Mouse (Mus musculus) lung, postnatal 25 days (tissue): ENCODE data around the gene Heatr3.
A peak's percentile ranks its signal among the peaks of the same experiment; 100 is the strongest.
"Not testable (repeated sequence)": the region's sequence is repeated elsewhere in the genome, so short reads cannot be mapped to it uniquely, and the experiment has no call there.

ENCODE experiments used
- DNase-seq: peaks from one replicate; pipeline ENCODE4 v3.0.0; 2022; ENCODE audit warnings: low spot score

Heatr3 gene

GRCm38 (mm10) chr8:88197328-88197727 lies 59.7 kb downstream of the Heatr3 start:
- no peak for DNase-seq

DNA sequence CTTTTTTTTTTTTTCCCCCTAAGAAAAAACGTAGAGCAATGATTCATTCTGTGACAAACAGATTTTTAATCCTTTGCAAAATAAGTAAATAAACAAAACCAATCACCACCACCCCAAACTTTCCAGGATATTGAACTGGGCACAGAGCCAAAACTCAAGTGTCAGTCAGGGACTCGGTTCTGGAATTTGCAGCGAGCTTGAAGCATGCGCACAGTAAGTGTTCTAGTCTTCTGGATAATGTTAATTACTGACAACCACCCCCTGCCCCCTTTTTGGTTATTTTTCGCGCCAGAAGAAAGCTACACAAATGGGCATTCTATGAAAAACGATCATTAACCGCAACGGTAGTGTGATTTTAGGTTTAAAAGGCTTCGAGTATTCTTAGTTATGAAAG lies 60.9 kb downstream of the Heatr3 start:
- DNase-seq: peak; percentile 24

GRCm38 (mm10) chr8:88198945-88199571 lies 61.4 kb downstream of the Heatr3 start, which contains the start of gene Tent4b:
Gene Tent4b (plus strand): TSS chr8:88199213.
- DNase-seq: peak; percentile 93

DNA sequence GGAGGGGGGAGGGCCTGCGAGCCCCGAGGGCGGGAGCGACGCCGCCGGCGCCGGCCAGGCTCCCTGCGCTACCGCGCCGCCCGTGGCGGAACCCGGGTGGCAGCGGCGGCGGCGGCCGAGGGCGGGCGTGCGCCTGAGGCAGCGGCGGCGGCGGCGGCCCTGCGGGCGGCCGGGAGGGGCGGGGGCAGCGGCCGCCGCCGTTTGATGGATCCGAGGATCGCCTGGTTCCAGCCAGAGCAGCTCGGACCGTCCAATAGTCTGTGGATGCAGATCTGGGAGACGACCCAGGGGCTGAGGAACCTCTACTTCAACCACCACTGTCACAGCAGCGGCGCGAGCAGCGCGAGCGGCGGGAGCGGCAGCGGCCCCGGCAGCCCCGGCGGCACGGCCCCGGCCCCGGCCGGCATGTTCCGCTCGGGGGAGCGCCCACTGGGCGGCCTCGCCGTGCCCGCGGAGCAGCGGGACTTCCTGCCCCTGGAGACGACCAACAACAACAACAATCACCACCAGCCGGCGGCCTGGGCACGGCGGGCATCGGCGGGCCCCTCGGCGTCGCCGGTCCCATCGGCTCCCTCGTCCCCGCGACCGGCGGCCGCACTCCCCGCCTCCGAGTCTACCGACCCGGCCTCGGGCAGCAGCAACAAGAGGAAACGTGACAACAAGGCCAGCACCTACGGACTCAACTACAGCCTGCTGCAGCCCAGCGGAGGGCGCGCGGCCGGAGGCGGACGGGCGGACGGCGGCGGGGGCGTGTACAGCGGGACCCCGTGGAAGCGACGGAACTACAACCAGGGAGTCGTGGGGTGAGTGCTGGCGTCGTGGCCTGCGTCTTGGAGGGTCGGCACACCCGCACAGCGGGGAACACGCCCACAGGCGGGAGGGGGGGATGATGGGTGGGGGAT lies 62.3 kb downstream of the Heatr3 start:
- peak; percentile 31 for DNase-seq

DNA sequence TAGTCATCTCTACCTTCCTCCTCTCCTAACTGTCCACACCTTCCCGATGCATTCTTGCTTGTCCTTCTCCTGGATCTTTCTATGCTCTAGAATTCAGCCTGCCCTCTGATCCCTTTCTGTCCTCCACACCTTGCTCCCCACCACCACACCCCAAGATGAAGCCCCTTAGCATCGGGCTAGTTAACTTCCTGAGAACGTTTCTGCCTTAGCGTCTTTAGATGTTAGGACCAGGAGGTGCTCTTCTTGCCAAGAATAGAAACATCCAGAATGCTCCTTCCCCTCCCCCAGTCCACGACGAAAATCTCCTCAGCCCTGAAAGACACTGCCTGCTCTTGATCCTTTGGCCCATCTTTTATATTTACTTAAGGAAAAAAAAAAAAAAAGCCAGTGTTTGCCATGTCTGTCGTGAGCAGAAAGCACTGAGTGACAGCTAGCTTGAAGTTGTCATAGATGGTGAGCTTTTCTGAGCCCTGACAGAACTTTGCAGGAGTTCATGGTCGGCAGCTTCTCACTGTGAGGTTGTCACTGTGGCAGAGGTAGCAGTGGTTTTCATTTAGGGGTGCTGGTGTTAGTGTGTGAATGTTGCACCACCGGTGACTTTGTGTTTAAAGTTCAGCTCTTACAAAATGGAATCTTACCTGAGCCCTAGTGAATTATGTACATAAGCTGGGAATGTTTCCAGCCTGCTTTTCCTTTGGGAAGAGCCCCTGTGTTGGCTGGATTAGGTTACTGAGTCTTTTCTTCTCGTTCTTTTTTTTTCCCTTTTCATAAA lies 63.3 kb downstream of the Heatr3 start:
- no peak for DNase-seq

DNA sequence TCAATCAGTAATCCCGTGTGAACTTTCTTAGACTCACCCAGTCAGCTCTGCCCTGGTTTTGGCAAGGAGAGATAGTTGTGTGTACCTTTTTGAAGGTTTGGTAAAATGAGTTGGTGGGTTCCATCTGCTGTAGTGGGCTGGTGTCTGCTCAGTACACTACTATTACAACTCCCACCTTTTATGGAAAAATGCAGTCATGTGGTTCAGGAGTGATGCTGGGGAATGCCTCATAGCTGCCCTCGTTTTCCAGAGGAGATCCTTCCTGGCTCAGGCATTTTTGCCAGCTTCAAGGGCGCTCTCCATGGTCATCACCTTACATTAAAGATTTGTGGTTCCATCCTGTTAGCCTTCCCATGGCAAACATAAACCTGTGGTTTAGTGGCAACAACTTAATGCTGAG lies 64.0 kb downstream of the Heatr3 start:
- no peak for DNase-seq

DNA sequence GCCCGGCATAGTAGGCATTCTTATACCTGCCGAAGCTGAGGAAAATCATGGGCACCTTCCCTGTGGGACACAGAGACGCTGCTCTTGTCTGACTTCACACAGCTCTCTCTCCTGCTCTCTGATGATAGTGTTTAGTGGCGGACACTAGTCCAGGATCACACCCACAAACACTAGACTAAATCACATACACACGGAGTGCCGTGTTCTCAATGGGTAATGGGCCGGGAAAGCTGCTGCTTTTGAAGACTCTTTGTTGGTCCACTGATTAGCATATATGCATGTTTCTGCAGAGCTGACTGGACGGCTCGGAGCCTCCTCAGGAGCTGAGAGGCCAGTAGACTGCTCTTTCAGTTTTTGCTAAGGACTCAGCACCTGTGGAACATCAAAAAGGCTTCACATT lies 68.4 kb downstream of the Heatr3 start:
- no peak for DNase-seq

DNA sequence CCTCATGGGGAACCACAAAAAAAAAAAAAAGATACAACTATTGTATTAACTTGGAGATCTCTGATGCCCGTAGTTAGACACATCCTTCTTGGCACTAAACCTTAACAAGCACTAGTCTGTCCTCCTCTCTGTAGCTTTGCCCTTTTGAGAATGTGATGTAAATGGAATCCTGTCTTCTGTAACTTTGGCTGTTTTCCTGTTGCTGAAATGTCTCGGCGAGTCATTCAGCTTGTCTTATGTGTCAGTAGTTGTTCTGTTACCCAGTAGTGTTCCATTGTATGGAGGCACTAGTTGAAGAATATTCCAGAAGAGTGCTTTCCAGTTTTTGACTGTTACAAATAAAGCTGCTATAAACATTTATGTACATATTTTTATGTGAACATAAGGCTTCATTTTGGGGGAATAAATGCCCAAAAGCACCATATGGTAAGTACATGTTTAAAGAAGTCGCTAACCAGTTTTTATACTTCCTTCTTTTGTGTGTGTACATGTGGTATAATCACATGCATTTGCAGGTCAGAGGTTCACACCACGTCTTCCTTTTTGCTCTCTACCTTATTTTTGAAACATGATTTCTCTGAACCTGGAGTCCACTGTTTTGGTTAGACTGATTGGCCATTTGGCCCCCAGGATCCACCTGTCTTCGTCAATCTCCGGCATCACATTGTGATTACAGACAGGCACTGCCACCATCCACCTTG lies 69.6 kb downstream of the Heatr3 start:
- DNase-seq: no peak

- DNase-seq: not testable (repeated sequence)
Measured at GRCm38 (mm10) chr8:88209930-88210827, 72.5 kb downstream of the Heatr3 start.

DNA sequence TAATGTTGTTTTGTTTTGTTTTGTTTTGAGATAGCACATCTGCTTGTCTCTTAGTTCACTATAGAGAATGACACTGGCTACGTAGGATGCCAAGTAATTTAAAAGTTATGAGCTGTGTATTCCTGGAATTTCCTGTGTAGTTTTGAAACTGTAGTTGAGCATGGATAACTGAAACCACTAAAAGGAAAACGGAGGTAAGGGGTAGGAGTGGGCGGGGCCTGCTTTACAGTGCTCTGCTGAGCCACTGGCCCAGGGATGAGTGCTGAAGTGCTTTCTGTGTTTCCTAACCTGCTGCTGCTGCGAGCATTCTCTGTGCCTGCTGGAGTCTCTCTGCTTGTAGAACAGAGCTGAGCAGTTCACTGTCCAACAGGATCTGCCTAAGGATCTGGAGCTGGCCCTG lies 83.7 kb downstream of the Heatr3 start:
- DNase-seq: no peak
